Mouse (Mus musculus) MN1 (cell line): ENCODE measurements around the gene Slc18a2.

Source experiments
- DNase-seq: peaks from one replicate; pipeline ENCODE4 v3.0.0-alpha.2; 2016; ENCODE audit warnings: low spot score

Gene Slc18a2

DNA sequence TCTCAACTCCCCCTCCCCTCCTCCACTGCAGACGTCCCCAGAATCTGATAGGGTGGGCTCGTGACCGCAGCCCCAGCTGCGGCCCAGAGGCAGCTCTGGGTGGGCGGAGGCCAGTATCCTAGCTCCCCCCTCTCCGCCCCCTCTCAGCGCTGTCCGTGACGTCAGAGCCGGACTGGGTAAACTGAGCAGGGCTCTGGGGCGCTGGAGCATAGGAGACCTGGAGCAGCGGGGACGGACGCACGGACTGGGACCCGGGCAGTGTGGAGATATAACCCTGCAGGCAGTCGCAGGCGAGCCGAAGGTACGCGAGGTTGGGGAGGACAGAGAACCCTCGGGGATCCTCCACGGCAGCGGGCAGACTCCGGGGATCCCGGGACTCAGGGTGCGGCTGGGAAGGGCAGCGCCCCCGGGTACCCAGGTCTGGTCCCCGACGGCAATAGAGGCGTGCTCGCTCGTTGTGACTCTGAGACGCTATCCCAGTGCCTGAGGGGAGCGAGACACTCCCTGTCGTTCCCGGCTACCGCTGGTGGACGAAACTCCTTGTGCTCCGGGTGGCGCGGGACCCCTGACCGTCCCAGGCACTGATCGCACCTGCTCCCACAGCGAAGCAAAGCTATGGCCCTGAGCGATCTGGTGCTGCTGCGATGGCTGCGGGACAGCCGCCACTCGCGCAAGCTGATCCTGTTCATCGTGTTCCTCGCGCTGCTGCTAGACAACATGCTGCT lies at the start of gene Slc18a2:
Gene Slc18a2 (plus strand): TSS at position 179 of the 725 bp plus-strand sequence.
- DNase-seq = no peak

DNA sequence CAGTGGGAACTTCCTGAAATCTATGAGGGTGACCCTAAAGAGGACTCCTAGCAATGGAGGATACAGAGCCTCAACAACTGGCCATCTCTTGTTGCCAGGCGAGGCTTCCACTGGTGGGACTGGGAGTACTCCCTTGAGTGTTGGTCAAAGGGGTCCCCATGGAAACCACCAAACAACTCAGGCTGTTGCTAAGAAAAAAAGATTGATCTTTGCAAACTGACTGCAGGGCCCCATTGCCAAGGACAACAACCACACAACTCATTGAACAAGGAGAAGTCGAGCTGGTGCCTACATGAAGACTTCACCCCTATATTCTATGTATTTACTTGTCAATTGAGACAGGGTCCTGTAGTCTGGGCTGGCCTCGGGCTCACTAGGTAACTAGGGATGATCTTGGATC lies 43.8 kb upstream of the Slc18a2 start:
- DNase-seq = no peak

DNA sequence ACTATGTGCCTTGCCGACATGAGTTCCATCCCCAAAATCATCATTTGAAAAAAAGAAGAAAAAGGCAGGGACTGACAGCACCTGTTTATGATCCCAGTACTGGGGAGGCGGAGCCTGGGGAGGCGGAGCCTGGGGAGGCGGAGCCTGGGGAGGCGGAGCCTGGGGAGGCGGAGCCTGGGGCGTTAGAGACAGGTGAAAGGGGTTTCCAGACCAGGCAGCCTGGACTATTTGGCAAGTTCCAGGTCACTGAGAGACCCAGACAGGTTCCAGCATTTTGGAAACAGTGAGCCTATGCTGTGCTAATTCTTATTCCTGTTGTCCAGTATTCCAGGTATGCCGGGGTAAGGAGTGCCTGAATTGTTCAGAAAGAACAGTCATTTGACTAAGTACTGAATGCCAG lies 41.7 kb upstream of the Slc18a2 start, which contains the start of gene Kcnk18:
Gene Kcnk18 (plus strand): TSS at position 224 of the 400 bp plus-strand sequence.
- DNase-seq = no peak

DNA sequence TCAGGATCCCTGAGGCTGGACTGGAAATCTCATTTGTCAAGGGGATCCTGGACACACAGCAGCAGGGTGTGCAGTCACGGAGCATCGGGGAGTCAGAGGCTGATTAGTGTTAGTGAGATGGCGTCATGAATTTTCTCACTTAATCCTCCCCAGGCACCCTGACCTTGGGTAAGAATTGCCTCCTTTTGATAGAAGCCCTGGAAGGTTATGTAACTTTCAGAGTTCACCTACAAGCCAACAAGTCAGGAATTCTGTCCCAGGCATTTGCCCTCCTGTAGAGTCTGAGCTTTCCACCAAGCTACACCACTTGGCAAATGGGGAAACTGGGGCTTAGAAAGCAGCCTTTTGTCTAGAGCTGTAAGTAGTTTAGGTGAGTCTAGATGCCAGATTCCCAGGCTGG lies 39.6 kb upstream of the Slc18a2 start:
- no peak for DNase-seq

DNA sequence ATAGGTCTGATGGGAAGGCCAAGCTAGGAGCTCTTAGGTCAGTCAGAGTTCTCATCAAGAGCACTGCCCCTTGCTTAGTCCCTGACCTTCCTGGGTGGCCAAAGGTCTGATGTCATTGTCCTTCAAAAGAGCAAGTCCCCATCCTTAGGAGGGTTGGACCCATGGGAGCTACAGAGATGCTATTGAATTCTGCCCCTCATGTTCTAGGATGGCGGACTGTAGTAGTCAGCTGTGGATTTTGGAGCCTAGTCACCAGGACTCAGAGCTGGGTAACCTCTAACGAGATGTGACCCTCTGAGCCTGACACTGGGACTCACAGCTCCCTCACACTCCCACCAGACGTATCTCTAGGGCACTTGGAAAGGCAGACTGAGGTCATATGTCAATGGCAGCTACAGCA lies 32.3 kb upstream of the Slc18a2 start:
- no peak for DNase-seq

DNA sequence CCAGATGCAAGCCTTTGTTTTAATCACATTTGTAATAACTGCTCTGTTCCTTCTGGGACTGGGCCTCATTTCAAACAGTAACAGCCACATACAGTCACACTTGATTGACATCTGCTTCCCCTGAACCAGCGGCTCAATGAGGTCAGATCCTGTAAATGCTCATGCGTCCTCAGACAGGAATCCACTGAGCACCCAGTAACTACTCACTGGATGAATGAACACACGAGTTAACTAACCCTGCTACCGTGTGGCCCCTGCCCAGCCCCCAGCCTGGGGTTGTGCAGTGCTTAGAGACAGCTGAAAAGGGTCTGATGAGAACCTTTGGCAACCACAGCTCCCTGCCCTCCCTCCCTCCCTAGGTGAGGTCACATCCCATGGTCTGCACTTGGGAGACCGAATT lies 27.9 kb upstream of the Slc18a2 start:
- peak; percentile 59 for DNase-seq

DNA sequence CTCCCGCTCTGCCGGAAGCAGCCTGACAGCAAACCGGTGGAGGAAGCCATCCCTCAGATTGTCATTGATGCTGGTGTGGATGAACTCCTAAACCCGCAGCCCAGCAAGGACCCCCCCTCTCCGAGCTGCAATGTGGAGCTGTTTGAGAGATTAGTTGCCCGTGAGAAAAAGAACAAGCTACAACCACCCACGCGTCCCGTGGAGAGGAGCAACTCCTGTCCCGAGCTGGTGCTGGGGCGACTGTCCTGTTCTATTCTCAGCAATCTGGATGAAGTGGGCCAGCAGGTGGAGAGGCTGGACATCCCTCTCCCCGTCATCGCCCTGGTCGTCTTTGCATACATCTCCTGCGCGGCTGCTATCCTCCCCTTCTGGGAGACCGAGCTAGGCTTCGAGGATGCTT lies 25.7 kb upstream of the Slc18a2 start:
- DNase-seq = no peak

DNA sequence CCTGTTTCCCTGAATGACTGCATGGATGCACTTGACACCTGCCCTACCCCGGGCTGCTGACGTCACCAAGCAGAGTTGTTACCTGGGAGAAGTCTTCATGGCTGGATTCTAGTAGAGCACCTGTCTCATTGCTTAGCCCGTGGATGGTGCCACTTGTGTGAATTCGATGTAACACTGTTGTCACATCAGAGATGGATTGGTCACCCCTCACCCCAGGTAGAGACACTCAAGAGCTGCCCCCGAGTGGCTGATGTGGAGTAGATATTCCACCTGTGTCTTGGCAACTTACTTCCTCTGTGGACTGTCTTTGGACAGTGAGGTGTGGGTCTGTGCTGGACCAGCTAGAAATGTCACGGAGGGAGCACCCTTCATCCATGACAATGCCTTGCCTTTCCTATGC lies 24.6 kb upstream of the Slc18a2 start:
- DNase-seq = no peak

DNA sequence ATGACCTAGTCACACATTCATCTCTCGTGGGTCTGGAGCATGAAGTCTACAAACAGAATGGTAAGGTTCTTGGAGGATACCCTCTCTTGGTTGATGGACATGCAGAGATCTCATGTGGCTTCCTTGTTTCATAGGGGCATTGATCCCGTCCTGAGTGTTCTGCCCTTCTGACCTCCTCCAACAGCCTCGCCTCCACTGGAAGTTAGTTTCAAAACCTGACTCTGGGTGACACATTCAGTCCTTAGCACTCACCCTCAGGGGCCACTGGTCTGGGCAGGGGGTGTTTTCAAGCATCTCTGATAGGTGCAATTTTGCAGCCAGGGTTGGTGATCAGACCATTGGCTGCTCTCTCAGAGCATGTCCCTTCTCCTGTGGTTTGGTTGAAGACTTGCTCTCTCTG lies 22.1 kb upstream of the Slc18a2 start:
- DNase-seq = no peak

DNA sequence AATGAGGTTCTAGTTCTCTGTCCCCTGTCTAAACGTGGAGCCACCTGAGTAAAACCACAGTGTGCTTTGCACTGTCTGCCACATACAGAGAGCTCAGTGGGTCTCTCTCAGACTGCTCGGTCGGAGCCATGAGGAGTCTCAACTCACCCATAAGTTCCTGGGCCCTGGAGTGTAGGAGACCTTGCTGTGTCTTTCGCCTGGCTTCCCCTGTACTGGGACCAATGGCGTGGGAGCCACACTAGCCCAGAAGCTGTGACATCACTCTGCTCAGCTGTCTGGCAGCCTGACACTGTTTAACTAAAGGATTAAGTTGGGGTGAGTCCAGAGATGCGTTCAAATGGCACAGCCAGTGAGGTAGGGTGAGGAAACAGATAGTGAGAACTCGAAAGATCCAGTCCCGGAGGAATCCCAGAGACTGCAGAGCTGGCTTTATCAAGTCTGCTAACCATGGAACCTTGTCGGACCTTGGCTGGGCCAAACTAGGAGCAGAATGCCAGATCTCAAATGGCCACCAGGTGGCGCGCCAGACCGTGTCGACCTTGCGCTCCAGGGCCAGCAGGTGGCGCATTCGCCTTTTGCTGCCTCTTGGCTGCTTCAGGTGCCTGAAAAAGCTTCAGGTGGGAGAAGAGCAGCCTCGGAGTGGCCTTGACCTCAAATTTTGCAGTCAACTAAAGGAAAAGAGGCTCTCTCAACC lies 21.4 kb upstream of the Slc18a2 start:
- peak; percentile 87 for DNase-seq

DNA sequence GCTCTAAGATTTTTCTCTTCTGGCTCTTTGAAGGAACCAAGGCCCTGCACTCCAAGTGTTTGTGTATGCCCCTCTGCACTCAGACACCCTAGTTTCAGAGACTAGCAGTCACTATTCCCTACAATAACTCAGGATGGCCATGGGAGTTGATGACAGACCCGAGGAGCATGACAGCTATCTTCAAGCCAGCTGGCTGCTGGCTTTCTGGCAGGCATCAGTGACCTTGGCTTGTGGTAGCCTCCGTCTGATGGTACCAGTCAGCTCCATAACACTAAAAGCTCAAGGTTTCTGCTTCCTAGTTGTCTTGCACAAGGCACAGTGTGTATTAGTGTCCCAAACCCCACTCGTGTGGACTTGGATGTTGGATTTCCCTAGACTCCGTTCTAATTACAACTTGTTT lies 18.7 kb upstream of the Slc18a2 start:
- no peak for DNase-seq

DNA sequence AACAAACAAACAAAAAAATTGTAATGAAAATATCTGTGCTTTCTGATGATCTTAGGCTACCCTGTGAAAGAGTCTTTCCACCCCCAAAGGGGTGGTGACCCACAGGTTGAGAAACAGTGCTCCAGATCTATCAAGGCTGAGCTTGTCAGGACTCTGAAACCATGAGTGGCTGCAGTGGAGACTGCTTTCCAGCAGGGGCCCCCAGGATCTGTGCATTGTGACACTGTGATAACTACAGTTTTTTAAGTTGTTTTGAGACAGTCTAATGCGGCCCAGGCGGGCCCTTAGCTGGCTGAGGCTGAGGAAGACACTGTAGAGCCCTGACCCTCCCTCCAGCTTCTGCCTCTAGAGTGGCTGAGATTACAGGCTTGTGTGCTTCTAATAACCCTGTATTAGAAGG lies 17.6 kb upstream of the Slc18a2 start:
- no peak for DNase-seq

DNA sequence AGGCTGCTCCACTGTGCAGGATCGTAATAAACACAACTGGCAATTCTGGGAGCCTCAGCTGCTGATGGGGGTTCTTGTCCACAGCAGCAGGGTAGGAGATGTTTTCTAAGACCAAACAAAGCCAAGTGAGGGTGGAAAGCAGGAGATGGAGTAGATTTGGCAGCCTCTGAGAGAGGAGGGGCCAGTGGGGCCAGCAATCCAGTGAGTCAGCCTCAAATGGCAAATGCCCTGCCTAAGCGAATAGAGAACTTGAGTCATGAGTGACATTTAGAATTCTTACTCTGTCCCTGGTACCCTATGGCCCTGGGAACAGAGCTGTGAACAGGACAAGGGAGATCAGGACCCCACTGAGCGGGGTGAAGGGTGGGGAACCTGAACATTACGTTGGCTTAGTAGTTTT lies 12.6 kb upstream of the Slc18a2 start:
- no peak for DNase-seq

DNA sequence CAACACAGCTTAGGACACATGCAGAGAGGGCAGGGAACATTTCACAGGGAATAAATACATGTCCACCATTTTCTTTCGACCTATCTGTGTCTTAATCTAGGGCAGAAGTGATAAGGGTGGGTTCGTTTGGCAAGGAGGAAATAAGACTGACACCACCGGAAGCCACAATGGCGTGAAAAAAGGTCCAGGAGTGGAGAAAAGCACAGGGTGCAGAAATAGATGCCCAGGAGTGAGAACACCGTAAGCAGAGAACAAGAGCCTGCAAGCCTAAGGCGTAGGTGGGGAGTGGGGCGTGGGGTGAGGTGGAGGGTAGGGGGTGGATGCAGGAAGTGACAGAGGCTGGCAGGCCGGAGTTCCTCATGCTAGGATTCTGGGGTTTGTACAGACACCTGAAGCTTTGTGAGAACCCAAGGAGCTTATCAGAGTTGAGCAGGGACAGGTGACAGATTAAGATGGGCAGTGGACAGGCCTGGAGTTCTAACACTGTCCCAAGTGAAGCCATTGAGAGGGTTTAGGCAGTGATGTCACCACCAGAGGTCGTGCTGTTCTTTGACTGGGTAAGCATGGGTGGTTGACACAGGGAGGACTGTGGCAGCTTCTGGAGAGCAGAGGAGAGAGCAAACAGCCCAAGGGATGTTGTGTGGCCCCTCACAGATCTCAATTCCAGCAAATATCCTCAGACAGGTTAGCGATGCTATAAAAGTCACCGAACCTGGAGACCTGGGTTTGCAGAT lies 12.0 kb upstream of the Slc18a2 start:
- DNase-seq = no peak

DNA sequence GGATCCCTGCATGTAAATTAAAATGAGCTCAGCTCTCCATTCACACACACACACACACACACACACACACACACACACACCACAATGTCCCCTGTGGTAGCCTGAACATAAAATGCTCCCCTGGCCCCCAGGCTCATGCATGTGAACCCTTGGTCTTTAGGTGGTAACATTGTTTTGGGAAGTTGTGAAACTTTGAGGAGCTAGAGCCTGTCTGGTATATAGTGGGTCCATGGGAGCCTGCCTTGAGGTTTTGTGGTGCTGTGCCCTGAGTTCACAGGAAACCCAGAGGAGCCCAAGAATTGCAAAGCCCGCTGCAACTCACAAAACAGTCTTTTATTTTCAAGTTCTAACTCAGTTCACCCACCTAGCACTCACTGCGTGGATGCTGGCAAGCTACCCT lies 8.0 kb upstream of the Slc18a2 start:
- no peak for DNase-seq

DNA sequence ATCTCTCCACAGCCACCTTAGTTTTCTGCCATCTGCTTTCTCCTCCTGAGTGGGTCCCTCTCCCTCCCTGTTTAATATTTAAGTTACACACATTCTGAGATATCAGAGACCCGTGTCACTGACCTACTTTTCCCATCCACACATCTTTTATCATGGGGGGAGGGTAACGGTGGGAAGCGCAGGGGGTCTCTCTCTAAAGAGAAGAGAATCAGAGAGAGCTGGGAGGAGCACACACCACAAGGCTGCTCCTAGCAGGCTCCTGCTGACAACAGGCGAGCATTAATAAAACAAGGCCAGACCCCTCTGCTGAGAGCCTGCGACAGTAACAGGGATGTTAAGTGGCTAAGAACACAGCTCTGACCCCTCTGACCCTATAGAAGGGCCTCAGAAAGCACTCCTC lies 1.1 kb upstream of the Slc18a2 start:
- no peak for DNase-seq

DNA sequence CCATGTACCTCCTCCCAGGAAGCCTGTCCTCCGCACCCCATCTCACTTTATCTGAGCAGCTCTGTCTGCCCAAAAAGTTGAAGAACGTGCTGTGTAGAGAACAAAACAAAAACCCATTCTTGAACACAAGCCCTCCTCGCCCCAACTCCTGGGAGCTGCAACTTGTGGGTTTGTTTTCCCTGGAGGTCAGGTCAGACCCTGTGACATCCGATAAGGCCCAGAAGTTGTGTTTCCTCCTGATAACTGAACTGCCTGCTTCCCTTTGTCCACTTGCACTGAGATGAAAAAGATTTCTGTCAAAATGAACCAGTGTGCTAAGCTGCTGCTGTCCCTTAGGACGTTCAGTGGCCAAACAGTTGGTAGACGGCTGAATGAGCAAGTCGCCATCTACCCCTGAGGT lies 908 bp downstream of the Slc18a2 start:
- no peak for DNase-seq

DNA sequence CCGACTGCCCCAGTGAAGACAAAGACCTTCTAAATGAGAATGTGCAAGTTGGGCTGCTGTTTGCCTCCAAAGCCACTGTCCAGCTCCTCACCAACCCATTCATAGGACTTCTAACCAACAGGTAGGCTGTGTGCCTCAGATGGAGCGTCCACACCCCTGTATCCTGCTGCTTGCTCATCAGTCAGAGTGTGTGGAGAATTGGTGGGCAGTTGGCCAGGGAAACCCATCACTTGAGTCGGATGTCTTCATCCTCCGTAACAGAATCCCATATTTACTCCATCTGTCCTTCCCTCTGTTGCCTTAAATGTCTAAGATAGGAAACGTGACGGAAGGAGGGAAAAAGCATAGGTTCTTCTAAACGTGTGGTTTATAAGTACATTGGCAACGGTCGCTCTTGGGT lies 2.5 kb downstream of the Slc18a2 start:
- DNase-seq = no peak

DNA sequence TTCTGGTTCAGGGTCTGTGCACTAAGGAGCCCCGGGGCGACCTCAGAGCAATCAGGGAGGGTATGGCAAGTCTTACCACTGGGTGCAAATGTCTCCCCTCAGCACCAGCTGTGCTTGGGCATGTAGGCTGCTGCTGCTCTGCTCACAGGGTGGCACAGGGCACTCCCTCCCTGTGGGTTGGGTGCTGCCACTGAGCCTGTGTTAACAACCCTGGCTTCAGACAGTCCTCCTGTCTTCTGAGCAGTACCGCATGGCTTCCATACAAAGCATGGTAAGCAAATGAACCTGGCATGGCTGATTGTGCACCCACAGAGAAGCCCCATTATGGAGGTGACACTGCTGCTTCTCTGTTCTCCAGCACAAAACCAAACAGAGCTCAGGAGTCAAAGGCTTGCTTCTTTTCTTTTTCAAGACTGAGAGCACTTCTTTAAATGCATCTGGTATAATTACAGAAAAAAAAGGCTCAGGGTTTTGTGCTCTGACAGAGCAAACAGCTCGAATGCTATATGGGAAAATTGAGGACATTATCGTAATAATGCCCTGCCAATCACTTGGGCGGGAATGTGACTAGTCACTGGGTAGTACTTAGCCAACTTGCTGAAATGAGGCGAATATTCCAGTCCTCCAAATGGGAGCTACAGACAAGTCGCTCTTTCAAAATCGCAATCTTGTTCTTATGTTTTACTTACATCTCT lies 4.3 kb downstream of the Slc18a2 start:
- no peak for DNase-seq

DNA sequence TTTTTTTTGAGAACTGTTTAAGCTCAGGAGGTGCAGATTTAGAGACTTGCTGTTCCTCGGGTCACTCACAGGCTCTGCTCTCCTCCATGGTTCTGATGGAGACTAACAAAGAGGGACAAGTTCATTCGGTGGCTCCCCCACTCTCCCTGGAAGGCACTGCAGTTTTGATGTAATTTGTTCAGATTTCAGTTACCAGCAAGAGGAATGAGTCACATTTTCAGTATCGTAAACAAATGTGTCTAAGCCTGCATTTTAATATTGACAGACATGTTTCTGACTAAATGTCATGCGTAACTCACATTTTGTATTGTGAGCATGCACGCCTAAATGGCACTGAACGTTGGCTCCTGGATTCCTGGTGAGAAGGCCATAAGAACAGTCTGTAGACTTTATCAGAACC lies 5.2 kb downstream of the Slc18a2 start:
- DNase-seq = no peak

DNA sequence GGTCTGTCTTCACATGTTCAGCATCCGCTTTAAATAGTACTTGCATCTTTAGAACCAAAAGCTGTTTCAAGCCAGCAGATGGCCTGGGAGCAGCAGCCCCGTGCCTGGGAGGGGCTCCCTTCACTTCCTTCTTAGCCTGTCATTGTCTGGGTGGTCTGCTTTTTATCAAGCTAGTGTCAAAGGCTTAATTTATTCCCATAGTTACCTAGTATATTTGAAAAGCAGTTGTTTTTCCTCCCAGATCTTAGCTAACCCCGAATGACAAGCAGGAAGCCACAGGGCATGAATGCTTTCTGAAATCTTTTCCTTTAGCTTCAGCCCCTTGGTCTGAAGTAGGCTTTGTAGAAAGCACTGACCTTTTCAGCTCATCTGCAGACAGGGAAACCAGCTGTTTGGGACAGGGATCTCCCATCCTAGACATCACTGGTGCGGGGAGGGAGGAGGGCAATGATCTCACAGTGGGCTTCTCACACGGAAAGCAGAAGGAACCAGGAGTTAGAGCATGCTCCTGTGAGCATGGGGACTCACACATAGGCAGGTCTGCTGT lies 6.8 kb downstream of the Slc18a2 start:
- DNase-seq = peak; percentile 92

DNA sequence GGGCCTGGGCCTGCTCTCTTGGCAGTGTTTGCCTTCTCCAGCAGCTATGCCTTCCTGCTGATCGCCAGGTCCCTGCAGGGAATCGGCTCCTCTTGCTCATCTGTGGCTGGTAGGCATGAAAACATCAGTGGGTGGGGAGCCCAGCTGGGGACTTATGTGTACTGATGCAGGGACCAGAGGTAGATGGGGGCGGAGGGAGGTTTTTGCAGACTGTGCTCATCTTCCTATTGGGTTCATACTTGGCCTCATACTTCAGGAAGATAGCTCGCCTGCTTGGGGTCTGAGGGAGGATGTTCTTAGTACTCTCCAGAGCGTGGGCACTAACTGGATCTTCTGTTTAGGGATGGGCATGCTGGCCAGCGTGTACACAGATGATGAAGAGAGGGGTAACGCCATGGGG lies 12.5 kb downstream of the Slc18a2 start:
- DNase-seq = no peak
